Mouse (Mus musculus): Measurements from ENCODE around the gene Arid1b.

Arid1b gene

GRCm38 (mm10) chr17:5203346-5204102, 209.4 kb downstream of the Arid1b start:
- intact Hi-C loops (cut with DNase I): no loop called here

GRCm38 (mm10) chr17:5204103-5204665, 210.1 kb downstream of the Arid1b start:
- intact Hi-C loops (cut with DNase I): no loop called here

- intact Hi-C loops (cut with DNase I): no loop called here
Observed at GRCm38 (mm10) chr17:5205163-5205581, 211.0 kb downstream of the Arid1b start.

GRCm38 (mm10) chr17:5206731-5207130, 212.6 kb downstream of the Arid1b start:
- intact Hi-C loops (cut with DNase I): no loop called here

- intact Hi-C loops (cut with DNase I): no loop called here
Observed at GRCm38 (mm10) chr17:5207881-5208280, 213.7 kb downstream of the Arid1b start.

GRCm38 (mm10) chr17:5208362-5208761, 214.2 kb downstream of the Arid1b start:
- intact Hi-C loops (cut with DNase I): no loop called here

- intact Hi-C loops (cut with DNase I): no loop called here
Observed at GRCm38 (mm10) chr17:5209076-5209475, 214.9 kb downstream of the Arid1b start.

- intact Hi-C loops (cut with DNase I): loop anchor here (5.0 kb wide), 1 partner anchor 37 kb away; no protein-coding TSS in a partner anchor
Observed at GRCm38 (mm10) chr17:5210101-5210727, 216.1 kb downstream of the Arid1b start.

- intact Hi-C loops (cut with DNase I): loop anchor here (5.0 kb wide), 1 partner anchor 36 kb away; no protein-coding TSS in a partner anchor
Observed at GRCm38 (mm10) chr17:5210891-5211290, 216.8 kb downstream of the Arid1b start.

GRCm38 (mm10) chr17:5212166-5212565, 218.0 kb downstream of the Arid1b start:
- intact Hi-C loops (cut with DNase I): loop anchor here (5.0 kb wide), 1 partner anchor 35 kb away; no protein-coding TSS in a partner anchor

GRCm38 (mm10) chr17:5213441-5213840, 219.3 kb downstream of the Arid1b start:
- intact Hi-C loops (cut with DNase I): loop anchor here (5.0 kb wide), 1 partner anchor 34 kb away; no protein-coding TSS in a partner anchor

GRCm38 (mm10) chr17:5215352-5215751, 221.2 kb downstream of the Arid1b start:
- intact Hi-C loops (cut with DNase I): no loop called here

- intact Hi-C loops (cut with DNase I): no loop called here
Observed at GRCm38 (mm10) chr17:5216965-5217546, 222.9 kb downstream of the Arid1b start.

GRCm38 (mm10) chr17:5217852-5218845, 224.0 kb downstream of the Arid1b start:
- intact Hi-C loops (cut with DNase I): no loop called here

GRCm38 (mm10) chr17:5218955-5219557, 224.9 kb downstream of the Arid1b start:
- intact Hi-C loops (cut with DNase I): no loop called here

GRCm38 (mm10) chr17:5221041-5221440, 226.9 kb downstream of the Arid1b start:
- intact Hi-C loops (cut with DNase I): no loop called here

GRCm38 (mm10) chr17:5221558-5221957, 227.4 kb downstream of the Arid1b start:
- intact Hi-C loops (cut with DNase I): no loop called here

GRCm38 (mm10) chr17:5222827-5223226, 228.7 kb downstream of the Arid1b start:
- intact Hi-C loops (cut with DNase I): no loop called here

GRCm38 (mm10) chr17:5224932-5225331, 230.8 kb downstream of the Arid1b start:
- intact Hi-C loops (cut with DNase I): no loop called here

GRCm38 (mm10) chr17:5227136-5227535, 233.0 kb downstream of the Arid1b start:
- intact Hi-C loops (cut with DNase I): no loop called here
